Mouse (Mus musculus): Measurements from ENCODE around the gene Cts6.
"Not testable (repeated sequence)": the region's sequence is repeated elsewhere in the genome, so short reads cannot be mapped to it uniquely, and the experiment has no call there.

The Cts6 gene

DNA sequence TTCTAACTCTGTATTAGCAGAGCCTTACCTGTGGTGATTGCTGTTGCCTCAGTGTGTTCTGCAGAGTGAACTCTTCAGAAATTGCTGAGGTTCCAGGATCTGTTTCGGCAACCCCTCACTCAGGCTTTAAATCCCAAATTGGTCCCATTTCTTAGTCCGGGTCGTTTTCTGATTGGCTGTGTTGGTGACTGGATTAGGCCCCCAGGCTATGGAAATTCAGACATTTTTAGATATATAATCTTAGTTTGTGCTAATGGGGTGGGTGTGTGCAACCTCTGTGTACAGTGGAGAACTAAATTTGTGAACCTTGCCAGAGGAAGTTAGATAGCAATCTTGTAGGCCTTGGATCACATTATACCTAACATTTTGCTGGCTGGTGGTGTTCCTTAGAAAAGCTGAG is at the start of gene Cts6:
TSS of gene Cts6 (minus strand) at position 101 of the 400 bp plus-strand sequence.
- no peak for DNase-seq (ENCODE audit: low read depth, low spot score)

DNA sequence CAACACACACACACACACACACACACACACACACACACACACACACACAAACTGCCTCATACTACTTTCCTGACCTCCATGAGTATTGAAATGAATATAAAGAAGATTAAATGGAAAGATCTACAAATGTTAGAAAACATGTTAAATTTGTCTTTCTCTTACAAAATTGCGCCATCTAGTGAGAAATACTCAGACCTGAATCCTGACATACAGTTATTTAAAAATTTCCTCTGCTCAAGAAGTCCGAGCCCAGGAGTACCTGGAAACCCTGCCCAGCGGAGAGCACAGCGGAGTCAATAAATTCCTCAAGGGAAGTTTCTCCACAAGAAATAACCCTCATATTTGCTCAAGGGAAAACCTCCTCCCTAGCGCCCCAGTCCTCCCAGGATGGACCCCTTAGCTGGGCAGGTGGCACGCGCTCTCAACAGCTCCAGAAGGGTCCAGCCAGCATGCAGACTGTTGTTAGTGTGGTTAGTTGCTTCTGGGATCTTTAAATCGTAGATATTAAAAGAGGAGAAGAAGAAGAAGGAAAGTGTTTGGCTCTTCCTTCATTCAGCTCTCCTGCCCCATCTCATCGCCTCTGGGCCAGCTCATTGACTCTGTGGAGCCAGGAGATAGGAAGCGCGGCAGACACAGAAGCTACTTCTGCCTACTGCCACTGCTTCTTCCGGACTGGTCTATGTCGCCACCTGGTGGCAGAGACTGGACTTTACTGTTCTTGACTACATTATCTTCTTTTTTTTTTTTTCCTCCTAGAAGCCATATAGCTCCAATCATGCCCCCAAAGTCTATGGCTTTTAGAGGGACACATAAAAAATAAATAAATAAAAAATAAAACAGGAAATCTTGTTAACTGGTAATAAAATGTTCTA is 38.1 kb upstream of the Cts6 start:
- DNase-seq (ENCODE audit: low read depth, low spot score), result peak; percentile 9

DNA sequence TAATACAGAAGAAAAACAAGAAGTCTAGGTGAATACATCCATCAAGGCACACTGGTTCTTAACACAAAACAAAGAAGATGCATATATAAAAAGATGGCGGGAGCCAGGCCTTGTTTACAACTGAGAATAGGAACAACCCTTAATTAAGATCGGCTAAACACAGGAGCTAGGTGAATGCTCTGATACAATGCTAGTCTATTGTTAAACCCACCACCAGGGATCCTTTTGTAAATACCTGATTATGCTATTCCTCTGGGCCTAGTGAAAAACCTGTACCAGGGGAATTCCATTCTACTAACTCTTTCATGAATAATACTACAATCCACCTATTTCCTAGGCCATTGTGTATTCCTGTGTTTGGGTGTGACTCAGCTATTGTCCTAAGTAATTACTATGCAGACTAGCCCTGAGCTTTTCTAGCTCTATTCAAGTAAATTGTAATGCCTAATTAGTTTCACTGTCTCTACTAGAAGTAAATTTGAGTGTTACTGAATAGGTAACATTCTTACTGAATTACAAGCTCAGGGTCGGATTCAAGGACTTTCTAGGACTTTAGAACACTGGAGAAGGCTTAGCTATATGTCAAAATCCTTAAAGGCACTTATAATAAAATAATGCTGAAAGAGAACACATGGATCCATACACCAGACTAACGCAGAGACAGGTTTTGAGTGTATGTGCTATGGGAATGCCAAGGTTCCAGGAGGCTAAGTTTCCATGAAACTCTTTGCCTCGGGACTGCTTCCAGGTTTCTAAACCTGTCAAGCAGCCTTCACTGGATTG is 17.9 kb downstream of the Cts6 start:
- not testable (repeated sequence) for DNase-seq (ENCODE audit: low read depth, low spot score)

DNA sequence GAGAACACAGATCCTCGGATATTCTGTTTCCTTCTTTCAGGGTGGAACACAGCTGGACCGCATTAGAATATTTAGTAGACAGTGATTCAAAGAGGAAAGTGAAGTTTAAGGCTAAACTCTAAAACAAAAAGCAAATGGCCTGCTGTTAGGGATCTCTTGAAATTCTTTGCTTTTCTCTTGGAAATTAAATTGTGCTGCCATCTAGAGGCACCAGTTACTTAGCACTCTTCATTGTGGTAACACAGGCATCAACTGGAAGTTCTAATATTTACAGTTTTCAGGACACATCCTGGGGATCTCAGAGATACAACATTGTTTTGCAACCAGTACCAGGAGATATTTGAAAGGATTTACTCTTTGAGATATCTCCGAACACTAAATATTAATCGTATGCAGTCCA is 38.6 kb downstream of the Cts6 start:
- no peak for DNase-seq (ENCODE audit: low read depth, low spot score)

DNA sequence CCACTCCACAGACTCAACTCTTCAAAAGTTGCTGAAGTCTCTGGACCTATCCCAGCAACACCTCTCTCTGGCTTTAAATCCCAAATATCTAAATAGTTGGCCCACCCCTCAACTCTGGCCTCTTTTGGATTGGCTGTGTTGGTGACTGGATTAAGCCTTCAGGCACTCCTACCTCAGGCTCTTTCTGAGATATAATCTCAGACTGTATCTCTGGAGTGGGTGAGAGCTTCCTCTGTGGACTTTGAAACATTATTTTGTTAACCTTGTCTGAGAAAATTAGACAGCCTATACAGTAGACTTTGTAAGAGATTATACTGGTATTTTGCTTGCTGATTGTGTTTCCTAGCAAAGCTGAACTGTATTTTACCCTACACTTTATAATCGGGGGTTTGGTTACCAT is 39.1 kb downstream of the Cts6 start, which contains the start of gene Ctsr:
TSS of gene Ctsr (minus strand) at position 101 of the 400 bp plus-strand sequence.
- no peak for DNase-seq (ENCODE audit: low read depth, low spot score)

All from retina, adult 2 months (tissue).